Mouse (Mus musculus) C2C12 (cell line): ENCODE measurements at regions not wholly inside any gene's neighbourhood (a gene's known extent, or its start where the extent isn't known, plus 50 kb on each side); places are given as distances from the start of the nearest gene placed in this dataset.

ENCODE experiments used
- CEBPB ChIP-seq: IDR thresholded peaks from one replicate; pipeline ENCODE4 v1.6.1; 2011; ENCODE audit warnings: low read depth, mild to moderate bottlenecking, control low read depth, moderate library complexity
- CTCF ChIP-seq: IDR thresholded peaks from one replicate; pipeline ENCODE4 v1.5.1; 2011; ENCODE audit not compliant: control insufficient read depth, insufficient read depth, insufficient read length
- MYOD1 ChIP-seq: IDR thresholded peaks from one replicate; pipeline ENCODE4 v1.6.1; 2011; ENCODE audit warnings: low read depth; ENCODE audit not compliant: control insufficient read depth, insufficient read length
- MYOG ChIP-seq: IDR thresholded peaks from one replicate; pipeline ENCODE4 v1.6.1; 2011; ENCODE audit not compliant: control insufficient read depth, insufficient read length; ENCODE audit errors: extremely low read depth

DNA sequence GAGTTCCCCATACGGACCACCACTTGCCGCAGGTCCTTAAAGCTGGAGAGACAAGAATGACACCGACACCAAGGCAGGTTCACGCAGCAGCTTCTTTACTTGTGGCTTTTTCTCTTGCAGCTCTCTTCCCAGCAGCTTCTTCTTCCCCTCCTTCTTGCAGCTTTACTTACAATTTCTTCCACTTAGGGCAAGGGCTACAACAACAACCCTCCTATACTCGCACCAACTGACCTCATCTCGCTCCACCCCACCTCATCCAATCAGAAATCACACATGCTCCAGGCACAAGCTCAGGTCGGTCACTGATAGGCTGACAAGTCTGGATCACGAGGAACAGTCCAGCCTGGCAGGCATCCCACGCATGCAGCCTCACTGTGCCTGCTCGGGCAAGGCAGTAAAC, 1402.4 kb upstream of the 1700008P02Rik start:
- TF ChIP-seq MYOG = no peak
- TF ChIP-seq MYOD1 = no peak
- no peak for TF ChIP-seq CTCF
- no peak for TF ChIP-seq CEBPB
